Mouse (Mus musculus): Measurements from ENCODE around the gene Nasp. TPM values are rescaled to one million over a fixed set of nuclear protein-coding genes. Genes with fewer than 3 reads are reported as not detected.
A peak's percentile ranks its signal among the peaks of the same experiment; 100 is the strongest.
"Not testable (repeated sequence)": the region's sequence is repeated elsewhere in the genome, so short reads cannot be mapped to it uniquely, and the experiment has no call there.

Gene Nasp
- 44.2 and 48.6 TPM in 2 replicates for polyA plus RNA-seq (2012; ENCODE audit: insufficient read depth, insufficient read length, missing spikeins)

GRCm38 (mm10) chr4:116627722-116628662 lies at the start of gene Nasp:
Nasp (minus strand) TSS chr4:116627941.
- peaks cover 22% of the 10 kb centered on the region for H3K4me1 ChIP-seq (ENCODE audit: control insufficient read depth, insufficient read depth, low read length)
- peak within 1 kb of the TSS; percentile 100 for H3K4me3 ChIP-seq (ENCODE audit: insufficient read depth, low read length)
- H3K27ac ChIP-seq (ENCODE audit: insufficient read depth, low read depth, low read length) = peak within 1 kb of the TSS; percentile 83
- TF ChIP-seq CTCF (IDR thresholded peaks at IDR 0.05; ENCODE audit: low read depth, low read length) (no peak), POLR2A (IDR thresholded peaks at IDR 0.05; ENCODE audit: borderline replicate concordance, low read depth, low read length) (no peak)

- Histone ChIP-seq H3K27ac (ENCODE audit: insufficient read depth, low read depth, low read length) (no peak overlapping the region), H3K4me3 (ENCODE audit: insufficient read depth, low read length) (no peak overlapping the region), H3K4me1 (ENCODE audit: control insufficient read depth, insufficient read depth, low read length) (peaks cover 43% of the 10 kb centered on the region)
- TF ChIP-seq CTCF (IDR thresholded peaks at IDR 0.05; ENCODE audit: low read depth, low read length) (no peak), POLR2A (IDR thresholded peaks at IDR 0.05; ENCODE audit: borderline replicate concordance, low read depth, low read length) (no peak)
These were observed 48.3 kb upstream of the Nasp start for GRCm38 (mm10) chr4:116676027-116676426.

- not testable (repeated sequence) for H3K4me3 ChIP-seq (ENCODE audit: insufficient read depth, low read length); H3K27ac ChIP-seq (ENCODE audit: insufficient read depth, low read depth, low read length)
- H3K4me1 ChIP-seq (ENCODE audit: control insufficient read depth, insufficient read depth, low read length) = peaks cover 51% of the 10 kb centered on the region
These were observed 47.0 kb upstream of the Nasp start for GRCm38 (mm10) chr4:116674761-116675160.

- peak overlapping the region; percentile 81 for H3K27ac ChIP-seq (ENCODE audit: insufficient read depth, low read depth, low read length)
- H3K4me1 ChIP-seq (ENCODE audit: control insufficient read depth, insufficient read depth, low read length) = peaks cover 43% of the 10 kb centered on the region
- no peak overlapping the region for H3K4me3 ChIP-seq (ENCODE audit: insufficient read depth, low read length)
- TF ChIP-seq CTCF (IDR thresholded peaks at IDR 0.05; ENCODE audit: low read depth, low read length) = no peak
- no peak for TF ChIP-seq POLR2A (IDR thresholded peaks at IDR 0.05; ENCODE audit: borderline replicate concordance, low read depth, low read length)
These were observed 45.0 kb upstream of the Nasp start for GRCm38 (mm10) chr4:116672785-116673184.

GRCm38 (mm10) chr4:116669291-116669690 lies 41.5 kb upstream of the Nasp start:
- Histone ChIP-seq H3K4me1 (ENCODE audit: control insufficient read depth, insufficient read depth, low read length) (peaks cover 52% of the 10 kb centered on the region), H3K4me3 (ENCODE audit: insufficient read depth, low read length) (no peak overlapping the region), H3K27ac (ENCODE audit: insufficient read depth, low read depth, low read length) (peak overlapping the region; percentile 100)
- TF ChIP-seq CTCF (IDR thresholded peaks at IDR 0.05; ENCODE audit: low read depth, low read length) = no peak
- TF ChIP-seq POLR2A (IDR thresholded peaks at IDR 0.05; ENCODE audit: borderline replicate concordance, low read depth, low read length) = no peak

- H3K4me3 ChIP-seq (ENCODE audit: insufficient read depth, low read length) = peak overlapping the region; percentile 47
These were observed 40.4 kb upstream of the Nasp start for GRCm38 (mm10) chr4:116668145-116668544.

GRCm38 (mm10) chr4:116666625-116667024 lies 38.9 kb upstream of the Nasp start:
- Histone ChIP-seq H3K27ac (ENCODE audit: insufficient read depth, low read depth, low read length) (peak overlapping the region; percentile 100), H3K4me3 (ENCODE audit: insufficient read depth, low read length) (no peak overlapping the region), H3K4me1 (ENCODE audit: control insufficient read depth, insufficient read depth, low read length) (peaks cover 47% of the 10 kb centered on the region)
- TF ChIP-seq POLR2A (IDR thresholded peaks at IDR 0.05; ENCODE audit: borderline replicate concordance, low read depth, low read length) = no peak
- no peak for TF ChIP-seq CTCF (IDR thresholded peaks at IDR 0.05; ENCODE audit: low read depth, low read length)

More at GRCm38 (mm10) chr4:116668145-116668544, 40.4 kb upstream of the Nasp start:
- TF ChIP-seq POLR2A (IDR thresholded peaks at IDR 0.05; ENCODE audit: borderline replicate concordance, low read depth, low read length) (no peak), CTCF (IDR thresholded peaks at IDR 0.05; ENCODE audit: low read depth, low read length) (no peak)
- H3K27ac ChIP-seq (ENCODE audit: insufficient read depth, low read depth, low read length) = peak overlapping the region; percentile 100
- H3K4me1 ChIP-seq (ENCODE audit: control insufficient read depth, insufficient read depth, low read length) = peaks cover 51% of the 10 kb centered on the region

- Histone ChIP-seq H3K27ac (ENCODE audit: insufficient read depth, low read depth, low read length) (no peak overlapping the region), H3K4me1 (ENCODE audit: control insufficient read depth, insufficient read depth, low read length) (peaks cover 38% of the 10 kb centered on the region), H3K4me3 (ENCODE audit: insufficient read depth, low read length) (no peak overlapping the region)
- TF ChIP-seq CTCF (IDR thresholded peaks at IDR 0.05; ENCODE audit: low read depth, low read length) (no peak), POLR2A (IDR thresholded peaks at IDR 0.05; ENCODE audit: borderline replicate concordance, low read depth, low read length) (no peak)
These were observed 34.3 kb upstream of the Nasp start for GRCm38 (mm10) chr4:116661998-116662397.

- Histone ChIP-seq H3K4me1 (ENCODE audit: control insufficient read depth, insufficient read depth, low read length) (peaks cover 45% of the 10 kb centered on the region), H3K27ac (ENCODE audit: insufficient read depth, low read depth, low read length) (no peak overlapping the region), H3K4me3 (ENCODE audit: insufficient read depth, low read length) (no peak overlapping the region)
- TF ChIP-seq CTCF (IDR thresholded peaks at IDR 0.05; ENCODE audit: low read depth, low read length) (no peak), POLR2A (IDR thresholded peaks at IDR 0.05; ENCODE audit: borderline replicate concordance, low read depth, low read length) (no peak)
These were observed 33.1 kb upstream of the Nasp start for GRCm38 (mm10) chr4:116660829-116661228.

GRCm38 (mm10) chr4:116659916-116660315 lies 32.2 kb upstream of the Nasp start:
- H3K4me3 ChIP-seq (ENCODE audit: insufficient read depth, low read length); H3K27ac ChIP-seq (ENCODE audit: insufficient read depth, low read depth, low read length): not testable (repeated sequence)
- H3K4me1 ChIP-seq (ENCODE audit: control insufficient read depth, insufficient read depth, low read length) = peaks cover 42% of the 10 kb centered on the region

All from bone marrow macrophage, adult 2 months (primary cell).